Comparison of ENCODE assay signal across 8 mouse cellular contexts in genomic region chr14:72293677-72294387, GRCm38 (mm10).
A peak's percentile ranks its signal among the peaks of the same experiment; 100 is the strongest.
DNase-seq lines count a peak whose midpoint lies in the region; ATAC-seq and TF ChIP-seq lines count a peak whose summit lies in the region.

No protein-coding gene starts in this region.

- no peak overlapping the region for H3K9ac ChIP-seq in heart, postnatal 0 days (replicated peaks; ENCODE audit: low read depth, low read length)
- H3K9ac ChIP-seq in forebrain, postnatal 0 days = no peak overlapping the region
- H3K9ac ChIP-seq in lung, embryonic 15.5 days = no peak overlapping the region
- H3K9ac ChIP-seq in stomach, embryonic 16.5 days (ENCODE audit: low read length) = no peak overlapping the region

- no peaks in the 10 kb centered on the region for H3K4me1 ChIP-seq in heart, postnatal 0 days (ENCODE audit: control insufficient read depth, insufficient read depth)
- H3K4me1 ChIP-seq in forebrain, postnatal 0 days (ENCODE audit: insufficient read depth) = no peaks in the 10 kb centered on the region
- H3K4me1 ChIP-seq in lung, embryonic 15.5 days = peaks cover 9% of the 10 kb centered on the region; the same call in 1 of the 2 replicates
- no peaks in the 10 kb centered on the region for H3K4me1 ChIP-seq in stomach, embryonic 16.5 days (ENCODE audit: control insufficient read depth, insufficient read depth, low read length)

- H3K27me3 ChIP-seq in heart, postnatal 0 days (ENCODE audit: control insufficient read depth, insufficient read depth, low read length) = no peaks in the 10 kb centered on the region
- no peaks in the 10 kb centered on the region for H3K27me3 ChIP-seq in forebrain, postnatal 0 days (ENCODE audit: insufficient read depth, low read length)
- H3K27me3 ChIP-seq in lung, embryonic 15.5 days = peaks cover 7% of the 10 kb centered on the region; the same call in 1 of the 2 replicates
- no peaks in the 10 kb centered on the region for H3K27me3 ChIP-seq in stomach, embryonic 16.5 days (ENCODE audit: control insufficient read depth, insufficient read depth, low read length)

- H3K36me3 ChIP-seq in heart, postnatal 0 days (replicated peaks; ENCODE audit: control insufficient read depth, insufficient read depth, low read length) = no peaks in the 10 kb centered on the region
- no peaks in the 10 kb centered on the region for H3K36me3 ChIP-seq in forebrain, postnatal 0 days (ENCODE audit: insufficient read depth)
- H3K36me3 ChIP-seq in lung, embryonic 15.5 days = no peaks in the 10 kb centered on the region
- no peaks in the 10 kb centered on the region for H3K36me3 ChIP-seq in stomach, embryonic 16.5 days (ENCODE audit: control insufficient read depth, insufficient read depth, low read length)

- WGBS in heart, postnatal 0 days = 65% methylated on average over 9 of the region's 9 CpGs
- WGBS in forebrain, postnatal 0 days = 69% methylated on average over 9 of the region's 9 CpGs
- WGBS in lung, embryonic 15.5 days = 62% methylated on average over 9 of the region's 9 CpGs
- 64% methylated on average over 9 of the region's 9 CpGs for WGBS in stomach, embryonic 16.5 days

- DNase-seq in heart, postnatal 0 days (ENCODE audit: low spot score) = peak; percentile 56
- DNase-seq in heart, adult 8-10 months (ENCODE audit: low spot score) = no peak
- peak; percentile 46 for DNase-seq in MN1 (ENCODE audit: low spot score)
- peak; percentile 70 for DNase-seq in forebrain, postnatal 0 days
- DNase-seq in thymus, adult 18-20 months = no peak
- DNase-seq in heart, postnatal 4 days = no peak

- no peak for TF ChIP-seq EP300 in heart, postnatal 0 days (IDR thresholded peaks at IDR 0.05; ENCODE audit: low read depth)

- H3K27ac ChIP-seq in heart, postnatal 0 days (ENCODE audit: low read depth) = no peak overlapping the region
- no peak overlapping the region for H3K27ac ChIP-seq in forebrain, postnatal 0 days (ENCODE audit: low read depth, low read length)
- 0 out of 2 replicates have a peak overlapping the region, but pooled peaks have one; percentile 47 for H3K27ac ChIP-seq in lung, embryonic 15.5 days
- H3K27ac ChIP-seq in stomach, embryonic 16.5 days (ENCODE audit: low read length) = no peak overlapping the region

- peak; percentile 53 for TF ChIP-seq CTCF in heart, postnatal 0 days (IDR thresholded peaks at IDR 0.05; ENCODE audit: low read depth)
- TF ChIP-seq CTCF in forebrain, postnatal 0 days (IDR thresholded peaks at IDR 0.05; ENCODE audit: low read depth) = peak; percentile 66

- no peaks in the 10 kb centered on the region for H3K9me3 ChIP-seq in heart, postnatal 0 days (replicated peaks; ENCODE audit: control insufficient read depth, low read length)
- no peaks in the 10 kb centered on the region for H3K9me3 ChIP-seq in forebrain, postnatal 0 days (ENCODE audit: low read length)
- no peaks in the 10 kb centered on the region for H3K9me3 ChIP-seq in lung, embryonic 15.5 days
- H3K9me3 ChIP-seq in stomach, embryonic 16.5 days (replicated peaks; ENCODE audit: control insufficient read depth, low read length) = no peaks in the 10 kb centered on the region

- no peak overlapping the region for H3K4me2 ChIP-seq in heart, postnatal 0 days (ENCODE audit: low read depth, low read length)
- no peak overlapping the region for H3K4me2 ChIP-seq in forebrain, postnatal 0 days (ENCODE audit: low read depth)
- H3K4me2 ChIP-seq in lung, embryonic 15.5 days = no peak overlapping the region
- H3K4me2 ChIP-seq in stomach, embryonic 16.5 days (ENCODE audit: low read depth, low read length) = no peak overlapping the region

- no peak for ATAC-seq in heart, postnatal 0 days (ENCODE audit: insufficient read depth, low read depth)
- ATAC-seq in forebrain, postnatal 0 days = peak; percentile 64
- peak; percentile 75 for ATAC-seq in lung, embryonic 15.5 days (ENCODE audit: borderline replicate concordance, extremely low read depth, low FRiP score, low TSS enrichment)
- peak; percentile 62; the same call in 1 of the 2 replicates for ATAC-seq in stomach, embryonic 16.5 days (ENCODE audit: insufficient read depth, low FRiP score)

- H3K4me3 ChIP-seq in heart, postnatal 0 days (ENCODE audit: low read depth, low read length) = no peak overlapping the region
- H3K4me3 ChIP-seq in forebrain, postnatal 0 days (ENCODE audit: low read depth, low read length) = no peak overlapping the region
- H3K4me3 ChIP-seq in lung, embryonic 15.5 days = no peak overlapping the region
- no peak overlapping the region for H3K4me3 ChIP-seq in stomach, embryonic 16.5 days (replicated peaks; ENCODE audit: low read length)

Comparison
In these comparisons a context has a peak if more than half of its experiments do, and no peak if none do; other contexts are left out.
1. DNase-seq: peak in heart, postnatal 0 days (single experiment), MN1 (single experiment) and forebrain, postnatal 0 days (single experiment); none in heart, adult 8-10 months (single experiment), thymus, adult 18-20 months (0 of 2) and heart, postnatal 4 days (single experiment).